Mouse (Mus musculus) E14TG2a.4 (cell line): ENCODE measurements around the gene Tnip1.
"Not testable (repeated sequence)": the region's sequence is repeated elsewhere in the genome, so short reads cannot be mapped to it uniquely, and the experiment has no call there.

Source experiments
- H3K27me3 ChIP-seq: 2 replicates; pipeline ENCODE4 v1.6.1; 2014; ENCODE audit warnings: low read length, control low read depth; ENCODE audit not compliant: insufficient read depth
- H3K36me3 ChIP-seq: 2 replicates; pipeline ENCODE4 v1.6.1; 2014; ENCODE audit warnings: low read length, control low read depth; ENCODE audit not compliant: insufficient read depth
- H3K4me1 ChIP-seq: replicated peaks from 2 replicates; pipeline ENCODE4 v1.6.1; 2014; ENCODE audit warnings: low read depth, low read length, control low read depth
- H3K4me3 ChIP-seq: replicated peaks from 2 replicates; pipeline ENCODE4 v1.5.1; 2014; ENCODE audit warnings: mild to moderate bottlenecking, low read length
- H3K9me3 ChIP-seq: 2 replicates; pipeline ENCODE4 v1.6.1; 2014; ENCODE audit warnings: low read length, control low read depth
- CTCF ChIP-seq: conservative IDR thresholded peaks from 2 replicates; pipeline ENCODE4 v1.5.1; 2014; ENCODE audit warnings: low read length
- NANOG ChIP-seq: IDR thresholded peaks from 2 replicates; pipeline ENCODE4 v1.6.1; 2014; ENCODE audit warnings: borderline replicate concordance, low read length, mixed read lengths
- POU5F1 ChIP-seq: IDR thresholded peaks from 2 replicates; pipeline ENCODE4 v1.6.1; 2014; ENCODE audit warnings: low read length, borderline replicate concordance

The Tnip1 gene

DNA sequence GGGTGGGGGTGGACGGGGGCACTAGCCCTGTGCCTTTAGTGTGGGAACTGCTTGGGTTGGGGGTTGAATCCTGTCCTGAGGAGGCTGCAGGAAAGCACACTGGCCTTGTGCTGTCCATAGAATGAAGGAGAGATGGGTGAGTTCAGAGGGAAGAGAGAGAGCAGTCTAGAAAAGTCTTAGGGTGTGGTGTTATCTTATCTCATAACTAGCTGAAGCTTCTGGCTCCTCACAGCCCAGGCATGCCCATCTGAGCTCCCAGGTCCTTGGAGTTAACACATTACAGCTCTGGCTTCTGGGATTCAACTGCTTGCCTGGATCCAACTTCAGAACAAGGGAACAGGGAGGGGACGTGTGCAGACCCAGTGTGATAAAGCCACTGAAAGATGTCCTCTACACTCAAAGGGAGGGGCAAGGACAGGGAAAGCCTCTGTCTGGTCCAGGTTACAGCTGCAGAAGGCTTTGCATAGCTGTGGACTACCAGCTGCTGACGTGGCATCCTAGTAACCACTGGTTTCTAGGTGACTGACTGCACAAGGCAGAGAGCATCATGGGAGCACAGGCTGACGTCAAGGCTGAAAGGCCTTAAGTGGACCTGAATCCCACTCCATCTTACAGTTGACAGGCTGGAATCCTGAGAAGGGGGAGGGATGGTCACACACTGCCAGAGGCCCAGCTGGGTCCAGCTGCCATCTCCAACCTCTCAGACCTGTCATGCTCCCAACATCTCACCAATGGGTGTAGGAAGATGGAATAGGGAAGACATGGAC, 58.6 kb downstream of the Tnip1 start:
- Histone ChIP-seq H3K27me3 (peaks cover 11% of the 10 kb centered on the region), H3K4me3 (no peak overlapping the region), H3K9me3 (no peaks in the 10 kb centered on the region), H3K36me3 (peaks cover 26% of the 10 kb centered on the region), H3K4me1 (peaks cover 19% of the 10 kb centered on the region)
- TF ChIP-seq POU5F1, result no peak
- no peak for TF ChIP-seq CTCF
- no peak for TF ChIP-seq NANOG

- H3K4me3 ChIP-seq, result peak overlapping the region; percentile 82
- peaks cover 19% of the 10 kb centered on the region for H3K36me3 ChIP-seq
- no peak for TF ChIP-seq CTCF
- no peak for TF ChIP-seq NANOG
- no peak for TF ChIP-seq POU5F1
- H3K4me1 ChIP-seq, result peaks cover 18% of the 10 kb centered on the region
- peaks cover 11% of the 10 kb centered on the region for H3K27me3 ChIP-seq
- no peaks in the 10 kb centered on the region for H3K9me3 ChIP-seq
Measured at GRCm38 (mm10) chr11:54903339-54903738, 59.4 kb downstream of the Tnip1 start.

- peaks cover 18% of the 10 kb centered on the region for H3K4me1 ChIP-seq
- peaks cover 11% of the 10 kb centered on the region for H3K36me3 ChIP-seq
- H3K27me3 ChIP-seq, result peaks cover 11% of the 10 kb centered on the region
- TF ChIP-seq NANOG (no peak), POU5F1 (no peak), CTCF (no peak)
- H3K4me3 ChIP-seq, result peak within 1 kb of the TSS; percentile 82
- no peaks in the 10 kb centered on the region for H3K9me3 ChIP-seq
Measured at GRCm38 (mm10) chr11:54902333-54903323, 60.1 kb downstream of the Tnip1 start, which contains the start of gene Gpx3. TSS of gene Gpx3 (plus strand) at chr11:54902453.

DNA sequence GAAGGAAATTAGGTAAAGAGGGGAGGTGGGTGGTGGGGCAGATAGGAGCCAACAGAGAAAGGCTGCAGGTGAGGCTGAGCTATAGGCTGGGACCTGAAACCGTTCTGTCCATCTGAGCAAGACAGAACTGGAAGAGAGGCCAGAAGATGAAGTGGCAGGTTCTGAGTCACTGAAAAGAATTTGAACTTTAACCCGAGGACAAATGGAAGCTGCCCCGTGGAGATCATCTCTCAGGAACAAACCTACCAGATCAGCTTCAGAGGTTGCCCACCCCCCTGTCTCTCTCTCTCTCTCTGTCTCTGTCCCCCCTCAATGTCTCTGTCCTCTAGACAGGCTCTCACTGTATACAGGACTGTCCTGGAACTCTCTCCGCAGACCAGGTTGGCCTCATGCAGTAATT, 63.1 kb downstream of the Tnip1 start:
- no peak overlapping the region for H3K4me3 ChIP-seq
- H3K9me3 ChIP-seq, result no peaks in the 10 kb centered on the region
- peaks cover 11% of the 10 kb centered on the region for H3K27me3 ChIP-seq
- peaks cover 18% of the 10 kb centered on the region for H3K4me1 ChIP-seq
- no peaks in the 10 kb centered on the region for H3K36me3 ChIP-seq
- TF ChIP-seq NANOG (no peak), CTCF (no peak), POU5F1 (no peak)

- Histone ChIP-seq H3K4me1 (peaks cover 3% of the 10 kb centered on the region), H3K9me3 (no peaks in the 10 kb centered on the region), H3K27me3 (0 out of 2 replicates have a peak, but pooled peaks cover 2% of the 10 kb centered on the region), H3K36me3 (no peaks in the 10 kb centered on the region), H3K4me3 (no peak overlapping the region)
- TF ChIP-seq NANOG (no peak), CTCF (no peak), POU5F1 (no peak)
Measured at GRCm38 (mm10) chr11:54897470-54897869, 65.2 kb downstream of the Tnip1 start.

- H3K27me3 ChIP-seq, H3K9me3 ChIP-seq, H3K4me3 ChIP-seq, H3K4me1 ChIP-seq, H3K36me3 ChIP-seq: not testable (repeated sequence)
Measured at GRCm38 (mm10) chr11:54896646-54897045, 66.1 kb downstream of the Tnip1 start.

GRCm38 (mm10) chr11:54894589-54894988, 68.1 kb downstream of the Tnip1 start:
- no peaks in the 10 kb centered on the region for H3K4me1 ChIP-seq

DNA sequence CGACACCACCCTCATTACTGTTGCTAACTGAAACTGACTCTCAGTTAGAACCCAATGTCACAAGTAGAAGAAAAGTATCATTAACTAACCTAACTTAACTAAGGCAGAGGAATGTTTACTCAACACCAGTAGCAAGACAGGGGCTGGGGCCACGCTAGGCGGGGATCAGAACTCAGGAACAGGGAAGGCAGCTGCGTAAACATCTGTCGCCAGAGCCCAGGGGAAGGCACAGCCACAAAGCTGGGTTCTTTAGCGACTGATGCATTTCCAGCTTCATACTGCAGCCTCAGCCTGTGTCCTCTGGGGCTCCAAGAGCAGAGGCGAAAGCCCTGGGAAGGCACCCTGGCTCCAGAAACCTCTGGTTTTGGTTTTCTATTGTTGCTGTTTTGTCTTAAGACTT, 70.6 kb downstream of the Tnip1 start:
- Histone ChIP-seq H3K36me3 (no peaks in the 10 kb centered on the region), H3K4me1 (no peaks in the 10 kb centered on the region), H3K4me3 (no peak overlapping the region), H3K9me3 (no peaks in the 10 kb centered on the region), H3K27me3 (no peaks in the 10 kb centered on the region)
- TF ChIP-seq NANOG, result no peak

More at GRCm38 (mm10) chr11:54894589-54894988, 68.1 kb downstream of the Tnip1 start:
- no peaks in the 10 kb centered on the region for H3K27me3 ChIP-seq
- TF ChIP-seq CTCF (no peak), NANOG (no peak), POU5F1 (no peak)
- H3K4me3 ChIP-seq, result no peak overlapping the region
- no peaks in the 10 kb centered on the region for H3K9me3 ChIP-seq
- no peaks in the 10 kb centered on the region for H3K36me3 ChIP-seq
